Mouse (Mus musculus) spleen, adult 2 months (tissue): ENCODE results near the gene Mgat2. TPM values are rescaled to one million over a fixed set of nuclear protein-coding genes. Genes with fewer than 3 reads are reported as not detected.
"Not testable (repeated sequence)": the region's sequence is repeated elsewhere in the genome, so short reads cannot be mapped to it uniquely, and the experiment has no call there.

Source experiments
- DNase-seq, 2 experiments: peaks; one replicate each; pipeline versions ENCODE4 v3.0.0 to v3.0.0-alpha.2; 2012 to 2021; ENCODE audit warnings: low spot score in 2 of 2, low read depth in 1 of 2
- H3K27ac ChIP-seq: fragments of 200-500 bp; 2 replicates; pipeline ENCODE4 v1.5.1; 2012; ENCODE audit warnings: low read length, inconsistent platforms; ENCODE audit not compliant: insufficient read depth
- H3K27me3 ChIP-seq: fragments of 200-500 bp; 2 replicates; pipeline ENCODE4 v1.6.1; 2012; ENCODE audit warnings: mild to moderate bottlenecking, moderate library complexity, low read length, inconsistent platforms; ENCODE audit not compliant: control insufficient read depth, insufficient read depth
- H3K36me3 ChIP-seq: fragments of 200-500 bp; 2 replicates; pipeline ENCODE4 v1.6.1; 2012; ENCODE audit warnings: mild to moderate bottlenecking, low read length, inconsistent platforms; ENCODE audit not compliant: control insufficient read depth, insufficient read depth
- H3K4me1 ChIP-seq: fragments of 200-500 bp; 2 replicates; pipeline ENCODE4 v1.6.1; 2011; ENCODE audit warnings: inconsistent platforms; ENCODE audit not compliant: control insufficient read depth, insufficient read depth, insufficient read length
- H3K4me3 ChIP-seq: fragments of 200-500 bp; 2 replicates; pipeline ENCODE4 v1.5.1; 2011; ENCODE audit warnings: mild to moderate bottlenecking, inconsistent platforms; ENCODE audit not compliant: insufficient read depth, insufficient read length; ENCODE audit errors: extremely low read depth
- CTCF ChIP-seq: fragments of 200-500 bp; IDR thresholded peaks from 2 replicates; pipeline ENCODE4 v1.5.1; 2011; ENCODE audit warnings: mild to moderate bottlenecking, inconsistent platforms; ENCODE audit not compliant: insufficient read depth, insufficient read length, insufficient replicate concordance; ENCODE audit errors: extremely low read depth
- POLR2A ChIP-seq: fragments of 200-500 bp; IDR thresholded peaks from 2 replicates; pipeline ENCODE4 v1.6.1; 2011; ENCODE audit warnings: low read depth, low read length, inconsistent platforms
- WGBS: fragments of 180-500 bp; shearing (Covaris S2); methylation state at CpG from one replicate; pipeline ENCODE4 v1.1.7; 2018; 5-methylcytosine and 5-hydroxymethylcytosine counted together
- polyA plus RNA-seq: library from polyadenylated mRNA; depleted of rRNA; stranded (reverse); fragments of >200 nt; gene quantifications from 2 replicates; pipeline ENCODE4 v1.2.3, GENCODE M21; 2012

Gene Mgat2
- polyA plus RNA-seq, 1 experiment = 14.8 TPM

DNA sequence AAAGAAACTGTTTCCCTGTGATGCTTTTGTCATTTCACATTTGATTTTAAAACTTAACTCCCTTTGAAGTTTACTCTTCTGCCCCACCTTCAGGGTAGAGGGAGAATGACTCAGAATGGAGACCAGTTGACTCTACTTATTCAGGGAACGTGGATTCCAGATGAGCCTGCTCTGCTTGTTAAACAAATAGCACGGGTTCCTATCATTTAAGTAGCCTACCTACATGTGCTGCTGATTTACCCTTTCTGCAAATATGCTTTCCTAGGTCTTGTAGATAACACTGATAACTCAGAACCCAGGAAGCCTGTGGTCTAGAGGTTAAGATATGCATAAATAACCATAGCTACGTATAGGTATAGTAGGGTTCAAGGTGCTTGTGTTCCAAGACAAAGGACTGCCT is 19.1 kb upstream of the Mgat2 start:
- Histone ChIP-seq H3K27me3 (no peaks in the 10 kb centered on the region), H3K4me1 (no peaks in the 10 kb centered on the region), H3K4me3 (no peak overlapping the region), H3K27ac (no peak overlapping the region), H3K36me3 (no peaks in the 10 kb centered on the region)
- 44% methylated on average over 3 of the region's 3 CpGs for WGBS
- TF ChIP-seq CTCF (no peak), POLR2A (no peak)
- DNase-seq = no peak

DNA sequence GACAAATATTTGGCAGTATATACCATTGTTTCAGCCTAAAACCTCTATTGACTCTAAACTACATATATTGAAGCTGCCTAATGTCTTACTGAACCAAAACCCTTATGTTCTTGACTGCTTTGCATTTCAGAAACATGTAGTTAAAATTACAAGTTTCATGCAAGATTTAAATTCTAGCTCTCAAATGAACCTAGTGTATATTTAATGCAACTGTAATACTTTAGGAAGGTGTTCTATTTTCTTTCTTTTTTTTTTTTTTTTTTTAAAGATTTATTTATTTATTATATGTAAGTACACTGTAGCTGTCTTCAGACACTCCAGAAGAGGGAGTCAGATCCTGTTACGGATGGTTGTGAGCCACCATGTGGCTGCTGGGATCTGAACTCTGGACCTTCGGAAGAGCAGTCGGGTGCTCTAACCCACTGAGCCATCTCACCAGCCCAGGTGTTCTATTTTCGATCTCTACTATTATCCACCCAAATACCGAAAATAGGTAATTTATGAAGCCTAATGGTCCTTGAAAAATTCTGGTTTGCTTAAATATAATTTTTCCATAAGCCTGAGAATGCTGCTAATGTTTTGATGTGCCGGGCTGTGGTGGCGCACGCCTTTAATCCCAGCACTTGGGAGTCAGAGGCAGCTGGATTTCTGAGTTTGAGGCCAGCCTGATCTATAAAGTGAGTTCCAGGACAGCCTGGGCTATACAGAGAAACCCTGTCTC is 16.9 kb upstream of the Mgat2 start:
- WGBS = 88% methylated on average over 8 of the region's 8 CpGs
- DNase-seq, H3K27ac ChIP-seq, H3K27me3 ChIP-seq, H3K4me3 ChIP-seq, H3K4me1 ChIP-seq, H3K36me3 ChIP-seq: not testable (repeated sequence)

DNA sequence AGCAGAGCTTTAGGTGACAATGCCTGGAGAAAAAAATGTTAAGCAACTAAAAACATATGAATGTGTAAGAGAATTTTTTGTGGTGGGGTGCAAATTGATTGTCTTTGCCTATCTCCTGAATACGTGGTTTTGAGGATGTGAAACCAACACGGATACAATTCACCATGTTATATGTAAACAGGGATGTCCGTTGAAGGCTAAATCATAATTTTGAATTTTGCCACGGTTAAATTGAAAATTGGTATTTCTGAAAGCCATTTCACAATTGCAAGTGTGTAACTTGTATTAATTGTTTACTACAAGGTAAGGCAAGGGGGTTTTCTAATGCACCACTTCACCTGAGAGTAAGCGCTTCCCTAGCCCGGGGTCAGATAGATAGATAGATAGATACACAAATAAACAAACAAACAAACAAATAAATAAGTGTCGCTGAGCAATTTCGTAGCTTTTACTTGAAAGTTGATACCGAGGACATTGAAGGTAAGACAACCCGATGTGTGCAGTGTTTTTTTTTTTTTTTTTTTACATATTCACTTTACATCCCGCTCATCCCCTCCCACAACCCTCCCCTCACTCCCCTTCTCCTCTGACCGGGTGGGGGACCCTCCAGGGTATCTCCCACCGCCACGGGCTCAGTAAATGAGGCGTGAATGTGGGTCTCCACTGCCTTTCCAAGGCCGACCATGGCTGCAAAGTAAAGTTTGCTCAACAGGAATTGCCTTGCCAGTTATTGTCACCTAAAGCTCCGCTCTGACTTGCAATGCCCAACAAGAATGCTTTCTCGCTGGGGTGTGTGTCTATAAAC is 16.1 kb upstream of the Mgat2 start:
- no peaks in the 10 kb centered on the region for H3K4me1 ChIP-seq
- no peaks in the 10 kb centered on the region for H3K36me3 ChIP-seq
- TF ChIP-seq POLR2A = no peak
- H3K4me3 ChIP-seq = peak overlapping the region; percentile 57
- no peaks in the 10 kb centered on the region for H3K27me3 ChIP-seq
- 6% methylated on average over 18 of the region's 18 CpGs for WGBS
- no peak overlapping the region for H3K27ac ChIP-seq
- no peak for DNase-seq

DNA sequence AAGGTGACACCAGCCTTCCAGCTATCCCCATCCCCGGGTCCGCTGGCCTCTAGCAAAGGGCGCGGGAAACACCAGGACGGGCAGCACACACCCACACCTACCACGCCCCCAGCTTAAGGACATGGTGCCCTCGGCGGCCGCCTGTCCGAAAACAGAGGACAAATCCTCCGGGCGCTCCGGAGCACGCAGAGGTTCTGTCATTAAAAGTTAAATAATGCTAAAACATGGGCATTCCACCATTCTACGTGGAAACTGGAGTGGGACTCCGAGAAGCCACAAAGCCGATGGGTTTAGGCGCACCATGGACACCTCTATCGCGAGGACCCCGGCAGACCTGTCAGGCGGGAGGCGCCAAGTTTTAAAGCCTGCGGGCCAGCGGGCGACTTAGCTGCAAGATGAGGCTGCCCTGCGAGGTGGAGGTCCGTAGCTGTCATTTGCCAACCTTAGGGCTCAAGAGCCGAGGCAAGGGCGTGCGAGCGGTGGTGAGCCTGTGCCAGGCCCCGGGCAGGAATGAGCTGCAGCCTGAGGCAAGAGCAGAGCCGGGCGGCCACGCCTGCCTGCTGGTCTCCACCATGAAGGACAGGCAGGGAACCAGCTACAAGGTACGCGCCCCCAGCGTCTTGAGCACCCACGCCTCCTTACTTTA is 15.4 kb upstream of the Mgat2 start, which contains the start of gene Lrr1:
Gene Lrr1 (plus strand): TSS at position 354 of the 646 bp plus-strand sequence.
- peak within 1 kb of the TSS; percentile 57 for H3K4me3 ChIP-seq
- TF ChIP-seq CTCF (no peak), POLR2A (no peak)
- H3K27ac ChIP-seq = peak within 1 kb of the TSS; percentile 64
- H3K36me3 ChIP-seq = no peaks in the 10 kb centered on the region
- WGBS = under 1% methylated on average over 40 of the region's 40 CpGs
- DNase-seq = peak; percentile 71 to 82
- no peaks in the 10 kb centered on the region for H3K27me3 ChIP-seq
- H3K4me1 ChIP-seq = no peaks in the 10 kb centered on the region

DNA sequence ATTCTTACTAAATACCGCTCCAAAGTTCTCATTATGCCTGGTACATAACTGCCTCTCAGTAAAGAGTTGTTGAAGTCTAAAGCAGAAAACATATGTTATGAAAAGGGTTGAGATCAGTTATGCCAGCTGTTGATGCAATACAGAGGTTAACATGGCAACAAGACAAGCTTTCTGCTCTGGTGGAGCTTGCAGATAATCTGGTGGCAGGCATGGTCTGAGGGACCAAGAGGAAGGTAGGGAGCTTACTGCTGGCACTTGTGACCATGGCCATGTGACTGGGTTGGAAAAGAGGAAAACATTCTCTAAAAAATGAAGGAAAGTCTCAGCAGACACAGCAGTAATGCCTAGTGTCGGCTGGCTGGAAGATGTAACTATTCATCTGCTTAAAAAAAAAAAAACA is 12.7 kb upstream of the Mgat2 start:
- no peaks in the 10 kb centered on the region for H3K36me3 ChIP-seq
- no peak overlapping the region for H3K4me3 ChIP-seq
- H3K27me3 ChIP-seq = no peaks in the 10 kb centered on the region
- no peaks in the 10 kb centered on the region for H3K4me1 ChIP-seq
- TF ChIP-seq CTCF (no peak), POLR2A (no peak)
- WGBS = 92% methylated on average over 2 of the region's 2 CpGs
- H3K27ac ChIP-seq = no peak overlapping the region
- no peak for DNase-seq

DNA sequence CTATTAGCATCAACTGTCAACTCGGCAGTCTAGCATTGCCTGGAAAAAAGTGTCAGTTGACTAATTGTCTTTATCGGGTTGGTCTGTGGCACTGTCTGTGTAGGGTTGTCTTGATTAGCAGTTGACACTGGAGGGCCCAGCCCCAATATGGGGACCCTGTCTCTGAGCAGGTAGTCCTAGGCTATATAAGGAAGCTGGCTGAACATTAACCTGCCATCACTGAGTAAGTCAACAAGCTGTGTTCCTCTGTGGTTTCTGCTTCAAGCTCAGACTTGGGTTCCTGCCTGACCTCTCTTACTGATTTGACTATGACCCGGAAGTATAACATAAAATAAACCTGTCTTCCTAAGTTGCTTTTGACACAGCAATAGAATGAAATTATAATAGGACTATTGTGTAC is 8.0 kb upstream of the Mgat2 start:
- WGBS = 93% methylated on average over 3 of the region's 3 CpGs
- no peak for TF ChIP-seq POLR2A

DNA sequence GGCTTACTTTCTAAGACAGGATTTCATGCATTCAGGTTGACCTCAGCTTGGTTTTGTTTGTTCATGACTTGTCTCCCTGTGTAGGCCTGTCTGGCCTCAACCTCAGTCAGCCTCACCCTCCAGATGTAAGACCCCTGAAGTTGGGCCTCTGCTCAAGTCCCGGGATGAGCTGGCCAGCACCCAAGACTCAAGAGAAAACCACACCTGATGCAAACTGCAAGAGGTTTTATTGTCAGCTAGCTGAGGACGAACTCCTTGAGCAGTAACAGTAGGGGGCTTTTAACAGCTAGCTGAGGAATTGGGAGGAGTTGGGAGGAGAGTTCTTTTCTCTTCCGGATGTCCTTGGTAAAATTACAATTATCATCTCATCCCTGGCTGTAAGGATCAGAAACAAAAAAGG is 6.4 kb upstream of the Mgat2 start:
- WGBS = 95% methylated on average over 3 of the region's 3 CpGs
- Histone ChIP-seq H3K4me1 (no peaks in the 10 kb centered on the region), H3K4me3 (no peak overlapping the region), H3K27me3 (no peaks in the 10 kb centered on the region), H3K27ac (no peak overlapping the region), H3K36me3 (peaks cover 4% of the 10 kb centered on the region)
- TF ChIP-seq POLR2A (no peak), CTCF (no peak)
- no peak for DNase-seq

More for the DNA sequence above, 8.0 kb upstream of the Mgat2 start:
- no peaks in the 10 kb centered on the region for H3K27me3 ChIP-seq
- no peak overlapping the region for H3K27ac ChIP-seq
- H3K4me3 ChIP-seq = no peak overlapping the region
- no peaks in the 10 kb centered on the region for H3K36me3 ChIP-seq
- no peak for DNase-seq
- H3K4me1 ChIP-seq = no peaks in the 10 kb centered on the region
